Mouse (Mus musculus): Measurements from ENCODE around the gene Xdh. TPM values are rescaled to one million over a fixed set of nuclear protein-coding genes. Genes with fewer than 3 reads are reported as not detected.

The Xdh gene
- polyA plus RNA-seq, 1 experiment from 2014 or later = 2.0 TPM

- Histone ChIP-seq H3K9me3 (replicated peaks) (no peaks in the 10 kb centered on the region), H3K27me3 (no peaks in the 10 kb centered on the region; the same call in 1 of the 2 replicates), H3K36me3 (no peaks in the 10 kb centered on the region), H3K9ac (no peak overlapping the region), H3K27ac (no peak overlapping the region), H3K4me1 (replicated peaks) (no peaks in the 10 kb centered on the region), H3K4me3 (no peak overlapping the region), H3K4me2 (no peak overlapping the region)
- ATAC-seq (replicated peaks; ENCODE audit: insufficient number of reproducible peaks, insufficient read depth, low FRiP score, low read depth) = no peak
- 75% methylated on average over 7 of the region's 7 CpGs for WGBS
Measured at GRCm38 (mm10) chr17:73905043-73905750, 44.8 kb downstream of the Xdh start.

- ATAC-seq (replicated peaks; ENCODE audit: insufficient number of reproducible peaks, insufficient read depth, low FRiP score, low read depth) = no peak
- H3K27ac ChIP-seq = no peak overlapping the region
- H3K4me1 ChIP-seq (replicated peaks) = no peaks in the 10 kb centered on the region
- WGBS = 97% methylated on average over 1 of the region's 1 CpGs
- no peaks in the 10 kb centered on the region for H3K36me3 ChIP-seq
- no peaks in the 10 kb centered on the region for H3K9me3 ChIP-seq (replicated peaks)
- no peaks in the 10 kb centered on the region for H3K27me3 ChIP-seq
- H3K4me3 ChIP-seq = no peak overlapping the region
- H3K9ac ChIP-seq = no peak overlapping the region
- H3K4me2 ChIP-seq = no peak overlapping the region
Measured at GRCm38 (mm10) chr17:73903121-73903520, 46.9 kb downstream of the Xdh start.

GRCm38 (mm10) chr17:73902234-73902636 lies 47.8 kb downstream of the Xdh start:
- no peak overlapping the region for H3K27ac ChIP-seq
- no peak overlapping the region for H3K9ac ChIP-seq
- WGBS = 75% methylated on average over 5 of the region's 5 CpGs
- no peaks in the 10 kb centered on the region for H3K27me3 ChIP-seq
- H3K4me2 ChIP-seq = no peak overlapping the region
- no peaks in the 10 kb centered on the region for H3K4me1 ChIP-seq (replicated peaks)
- H3K36me3 ChIP-seq = no peaks in the 10 kb centered on the region
- no peak overlapping the region for H3K4me3 ChIP-seq
- ATAC-seq (replicated peaks; ENCODE audit: insufficient number of reproducible peaks, insufficient read depth, low FRiP score, low read depth) = no peak
- no peaks in the 10 kb centered on the region for H3K9me3 ChIP-seq (replicated peaks)

GRCm38 (mm10) chr17:73894399-73894798 lies 55.6 kb downstream of the Xdh start:
- H3K9ac ChIP-seq = no peak overlapping the region
- H3K36me3 ChIP-seq = no peaks in the 10 kb centered on the region
- H3K27me3 ChIP-seq = no peaks in the 10 kb centered on the region
- H3K4me2 ChIP-seq = no peak overlapping the region
- H3K9me3 ChIP-seq (replicated peaks) = no peaks in the 10 kb centered on the region
- 56% methylated on average over 5 of the region's 5 CpGs for WGBS
- H3K4me1 ChIP-seq (replicated peaks) = peaks cover 2% of the 10 kb centered on the region; the same call in 1 of the 2 replicates
- no peak overlapping the region for H3K27ac ChIP-seq
- H3K4me3 ChIP-seq = no peak overlapping the region
- ATAC-seq (replicated peaks; ENCODE audit: insufficient number of reproducible peaks, insufficient read depth, low FRiP score, low read depth) = no peak

GRCm38 (mm10) chr17:73893822-73894221 lies 56.2 kb downstream of the Xdh start:
- 22% methylated on average over 4 of the region's 4 CpGs for WGBS
- no peak overlapping the region for H3K4me3 ChIP-seq
- no peak; the same call in 1 of the 2 replicates for ATAC-seq (replicated peaks; ENCODE audit: insufficient number of reproducible peaks, insufficient read depth, low FRiP score, low read depth)
- no peaks in the 10 kb centered on the region for H3K9me3 ChIP-seq (replicated peaks)
- no peaks in the 10 kb centered on the region for H3K27me3 ChIP-seq
- peaks cover 2% of the 10 kb centered on the region; the same call in 1 of the 2 replicates for H3K4me1 ChIP-seq (replicated peaks)
- H3K4me2 ChIP-seq = no peak overlapping the region
- H3K9ac ChIP-seq = no peak overlapping the region
- H3K36me3 ChIP-seq = no peaks in the 10 kb centered on the region
- H3K27ac ChIP-seq = no peak overlapping the region

GRCm38 (mm10) chr17:73893207-73893606 lies 56.8 kb downstream of the Xdh start:
- WGBS = 77% methylated on average over 10 of the region's 10 CpGs

GRCm38 (mm10) chr17:73891590-73891989 lies 58.4 kb downstream of the Xdh start:
- 77% methylated on average over 1 of the region's 1 CpGs for WGBS
- Histone ChIP-seq H3K4me3 (no peak overlapping the region), H3K9me3 (replicated peaks) (no peaks in the 10 kb centered on the region), H3K4me1 (replicated peaks) (peaks cover 2% of the 10 kb centered on the region; the same call in 1 of the 2 replicates), H3K36me3 (no peaks in the 10 kb centered on the region), H3K27ac (no peak overlapping the region), H3K9ac (no peak overlapping the region), H3K27me3 (no peaks in the 10 kb centered on the region), H3K4me2 (no peak overlapping the region)
- no peak for ATAC-seq (replicated peaks; ENCODE audit: insufficient number of reproducible peaks, insufficient read depth, low FRiP score, low read depth)

More at GRCm38 (mm10) chr17:73893207-73893606, 56.8 kb downstream of the Xdh start:
- Histone ChIP-seq H3K4me1 (replicated peaks) (peaks cover 2% of the 10 kb centered on the region; the same call in 1 of the 2 replicates), H3K36me3 (no peaks in the 10 kb centered on the region), H3K9me3 (replicated peaks) (no peaks in the 10 kb centered on the region), H3K4me2 (no peak overlapping the region), H3K27me3 (no peaks in the 10 kb centered on the region), H3K27ac (no peak overlapping the region), H3K4me3 (no peak overlapping the region), H3K9ac (no peak overlapping the region)
- ATAC-seq (replicated peaks; ENCODE audit: insufficient number of reproducible peaks, insufficient read depth, low FRiP score, low read depth) = no peak

- ATAC-seq (replicated peaks; ENCODE audit: insufficient number of reproducible peaks, insufficient read depth, low FRiP score, low read depth) = no peak
- WGBS = 81% methylated on average over 25 of the region's 25 CpGs
Measured at GRCm38 (mm10) chr17:73886071-73886785, 63.8 kb downstream of the Xdh start.

GRCm38 (mm10) chr17:73883332-73883731 lies 66.7 kb downstream of the Xdh start:
- Histone ChIP-seq H3K27ac (no peak overlapping the region), H3K36me3 (no peaks in the 10 kb centered on the region)
- WGBS = 73% methylated on average over 12 of the region's 12 CpGs

More at GRCm38 (mm10) chr17:73886071-73886785, 63.8 kb downstream of the Xdh start:
- Histone ChIP-seq H3K36me3 (no peaks in the 10 kb centered on the region), H3K27me3 (no peaks in the 10 kb centered on the region), H3K9me3 (replicated peaks) (no peaks in the 10 kb centered on the region), H3K27ac (no peak overlapping the region), H3K4me2 (no peak overlapping the region), H3K4me3 (no peak overlapping the region), H3K9ac (no peak overlapping the region), H3K4me1 (replicated peaks) (peaks cover 8% of the 10 kb centered on the region)

GRCm38 (mm10) chr17:73882194-73882593 lies 67.8 kb downstream of the Xdh start:
- Histone ChIP-seq H3K27ac (no peak overlapping the region), H3K4me2 (no peak overlapping the region)

More at GRCm38 (mm10) chr17:73883332-73883731, 66.7 kb downstream of the Xdh start:
- no peak overlapping the region for H3K4me2 ChIP-seq
- no peak overlapping the region for H3K4me3 ChIP-seq
- no peaks in the 10 kb centered on the region for H3K27me3 ChIP-seq
- no peak overlapping the region for H3K9ac ChIP-seq
- no peaks in the 10 kb centered on the region for H3K9me3 ChIP-seq (replicated peaks)
- no peak for ATAC-seq (replicated peaks; ENCODE audit: insufficient number of reproducible peaks, insufficient read depth, low FRiP score, low read depth)
- peaks cover 11% of the 10 kb centered on the region for H3K4me1 ChIP-seq (replicated peaks)

GRCm38 (mm10) chr17:73881295-73881694 lies 68.7 kb downstream of the Xdh start:
- Histone ChIP-seq H3K4me3 (no peak overlapping the region), H3K27ac (no peak overlapping the region), H3K27me3 (no peaks in the 10 kb centered on the region), H3K9ac (no peak overlapping the region), H3K36me3 (no peaks in the 10 kb centered on the region), H3K4me2 (no peak overlapping the region), H3K4me1 (replicated peaks) (peaks cover 11% of the 10 kb centered on the region), H3K9me3 (replicated peaks) (no peaks in the 10 kb centered on the region)
- no peak for ATAC-seq (replicated peaks; ENCODE audit: insufficient number of reproducible peaks, insufficient read depth, low FRiP score, low read depth)
- WGBS = 10% methylated on average over 6 of the region's 6 CpGs

More at GRCm38 (mm10) chr17:73882194-73882593, 67.8 kb downstream of the Xdh start:
- Histone ChIP-seq H3K9ac (no peak overlapping the region), H3K27me3 (no peaks in the 10 kb centered on the region), H3K4me3 (no peak overlapping the region), H3K36me3 (no peaks in the 10 kb centered on the region), H3K4me1 (replicated peaks) (peaks cover 11% of the 10 kb centered on the region), H3K9me3 (replicated peaks) (no peaks in the 10 kb centered on the region)
- no peak for ATAC-seq (replicated peaks; ENCODE audit: insufficient number of reproducible peaks, insufficient read depth, low FRiP score, low read depth)
- 10% methylated on average over 9 of the region's 9 CpGs for WGBS

Data from heart, embryonic 15.5 days (tissue).